Mouse (Mus musculus) thymus, postnatal 14 days (tissue): ENCODE measurements around the gene Rpap1.

Experiments used
- DNase-seq: peaks from one replicate; pipeline ENCODE4 v3.0.0; 2021

Rpap1 gene

DNA sequence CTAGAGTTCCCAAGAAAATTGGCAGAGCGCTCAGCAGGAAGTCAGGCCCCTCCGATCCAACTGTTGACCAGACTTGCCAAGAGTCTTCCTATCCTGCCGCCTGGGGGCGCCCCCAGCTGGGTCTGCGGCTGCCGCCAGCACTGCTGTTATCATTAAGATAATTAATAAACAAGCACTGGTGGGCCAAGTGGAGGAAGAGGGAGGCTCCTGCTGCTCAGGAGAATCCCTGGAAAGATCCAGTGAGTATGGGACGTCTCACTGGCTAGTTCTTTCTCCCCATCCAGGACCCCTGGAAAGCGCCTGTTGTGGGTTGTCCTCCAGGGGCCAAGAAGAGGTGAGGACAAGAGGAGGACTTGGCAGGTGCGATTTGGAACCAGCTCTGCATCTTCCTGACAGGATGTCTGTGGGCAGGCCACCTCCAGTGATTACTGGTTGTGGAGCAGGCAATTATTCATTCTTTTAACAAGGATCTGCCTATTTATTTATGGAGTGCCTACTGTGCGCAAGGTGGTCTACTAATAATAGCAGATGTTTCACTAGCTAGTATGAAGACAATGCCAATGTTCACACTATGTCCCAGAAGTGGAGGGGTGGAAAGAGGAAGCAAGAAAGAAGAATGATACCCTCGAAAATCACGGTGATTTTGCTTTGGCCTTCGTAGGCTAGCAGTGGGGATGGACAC, 11.1 kb upstream of the Rpap1 start:
- DNase-seq: peak; percentile 57

DNA sequence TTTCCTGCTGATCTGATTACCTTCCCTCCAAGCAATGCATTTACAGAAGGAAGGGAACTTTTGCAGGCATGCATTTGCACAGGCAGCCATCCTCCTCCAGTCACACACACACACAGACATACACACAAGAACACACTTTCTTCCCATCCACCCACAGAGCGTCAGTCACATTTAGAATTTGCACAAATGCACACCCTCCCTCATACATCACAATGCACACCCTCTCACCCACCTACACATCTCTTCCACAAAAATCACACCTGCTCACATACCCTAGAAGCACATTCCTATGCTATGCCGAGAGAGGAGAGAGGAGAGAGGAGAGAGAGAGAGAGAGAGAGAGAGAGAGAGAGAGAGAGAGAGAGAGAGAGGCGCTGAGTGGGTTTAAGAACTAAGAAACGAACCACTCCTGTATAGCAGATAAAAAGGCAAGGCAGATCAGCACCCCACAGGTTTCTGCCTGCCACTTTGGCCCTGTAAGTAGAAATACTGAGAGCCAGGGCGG, 10.0 kb upstream of the Rpap1 start, which contains the start of gene Tyro3:
Gene Tyro3, plus strand, starts transcription at position 455 of the 505 bp plus-strand sequence.
- DNase-seq: no peak

DNA sequence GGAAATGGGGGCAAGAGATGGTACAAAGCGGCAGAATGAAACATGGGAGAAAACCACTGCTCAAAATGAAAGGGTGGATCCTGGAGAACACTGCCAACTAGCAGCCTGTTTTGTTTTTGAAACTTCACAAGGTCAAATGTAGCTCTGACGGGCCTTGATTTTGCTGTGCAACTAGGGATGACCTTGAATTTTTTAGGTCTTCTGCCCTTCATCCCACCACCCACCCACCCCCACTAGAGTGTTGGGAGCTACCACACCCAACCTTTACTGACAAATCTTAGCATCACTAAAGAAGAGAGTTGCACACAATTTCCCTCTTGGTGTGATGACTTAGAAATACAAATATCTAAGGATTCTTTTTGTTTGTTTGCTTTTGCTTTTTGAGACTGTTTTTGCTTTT, 2.7 kb upstream of the Rpap1 start:
- DNase-seq: no peak

DNA sequence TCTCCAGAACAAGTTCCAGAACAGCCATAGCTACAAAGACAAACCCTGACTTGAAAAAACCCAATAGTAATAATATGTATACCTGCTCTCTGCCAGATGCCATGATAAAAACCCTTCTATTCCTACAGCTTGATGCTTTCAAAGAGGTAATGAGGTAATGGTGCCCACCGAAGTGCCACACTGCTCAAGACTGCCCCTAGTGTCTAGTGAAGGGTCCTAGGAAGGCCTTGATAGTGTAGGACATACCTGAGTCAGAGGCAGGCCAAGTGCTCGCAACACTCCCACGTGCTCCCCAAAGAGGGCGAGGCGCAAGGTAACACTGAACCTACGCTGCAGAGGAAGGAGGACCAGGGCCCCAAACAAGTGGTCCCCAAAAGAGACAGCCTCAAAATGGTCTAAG, 20.1 kb downstream of the Rpap1 start:
- DNase-seq: peak; percentile 36

DNA sequence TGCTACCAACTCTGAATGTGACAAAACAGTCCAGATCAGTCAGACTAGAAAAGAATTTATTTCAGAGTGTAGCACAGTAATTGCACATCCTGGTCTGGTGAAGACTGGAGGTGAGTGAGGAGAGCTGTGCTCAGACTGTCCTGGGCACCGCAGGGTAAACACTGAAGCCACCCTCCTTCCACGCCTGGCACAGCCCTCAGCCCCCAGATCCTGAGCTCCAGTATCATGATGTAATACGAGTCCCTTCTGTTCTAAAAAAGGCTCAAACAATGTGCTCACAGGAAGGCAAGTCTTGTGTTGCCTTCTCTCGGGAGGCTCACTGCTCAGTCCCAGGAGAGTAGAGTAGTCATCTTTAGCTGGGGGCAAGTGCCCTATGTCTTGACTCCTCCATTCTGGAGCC, 23.4 kb downstream of the Rpap1 start:
- no peak for DNase-seq

DNA sequence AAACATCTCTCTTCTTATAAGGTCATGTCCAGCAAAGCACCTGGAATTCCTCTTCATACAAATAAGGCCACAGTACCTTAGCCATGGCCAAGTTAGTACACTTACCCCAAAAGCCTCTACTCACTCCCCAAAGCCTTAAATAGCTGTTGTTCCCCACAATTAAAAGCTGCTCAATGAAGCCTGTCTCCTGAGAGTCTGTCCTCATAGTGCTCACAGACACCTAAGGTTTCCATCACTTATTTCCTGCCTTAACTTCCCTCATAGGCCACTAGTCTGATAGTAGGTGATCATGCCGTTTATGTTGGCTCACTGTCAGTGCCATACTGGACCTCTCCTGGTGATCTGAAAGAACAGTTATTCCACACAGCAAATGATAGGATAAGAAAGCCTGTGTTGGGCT, 25.1 kb downstream of the Rpap1 start:
- DNase-seq: no peak

DNA sequence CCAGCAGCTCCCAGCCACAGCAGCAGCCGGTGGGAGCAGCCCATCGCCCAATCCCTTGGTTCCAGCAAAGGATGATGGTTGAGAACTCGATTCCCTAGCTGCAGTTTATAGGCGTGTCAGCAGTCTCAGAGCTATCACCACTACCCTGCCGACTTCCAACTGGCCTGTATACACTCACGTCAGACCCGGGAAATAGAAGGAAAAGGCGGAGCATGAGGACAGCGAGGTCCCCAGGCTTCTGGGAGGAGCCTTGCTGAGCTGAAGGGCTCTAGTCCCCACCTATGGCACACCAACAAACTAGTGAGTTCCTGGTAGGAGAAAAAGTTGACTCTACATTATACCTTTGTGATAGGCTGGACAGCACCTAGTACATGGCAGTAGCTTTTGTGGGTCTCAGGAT, 27.1 kb downstream of the Rpap1 start, which contains the start of gene Ltk:
Gene Ltk, minus strand, starts transcription at position 181 of the 400 bp plus-strand sequence.
- DNase-seq: no peak

DNA sequence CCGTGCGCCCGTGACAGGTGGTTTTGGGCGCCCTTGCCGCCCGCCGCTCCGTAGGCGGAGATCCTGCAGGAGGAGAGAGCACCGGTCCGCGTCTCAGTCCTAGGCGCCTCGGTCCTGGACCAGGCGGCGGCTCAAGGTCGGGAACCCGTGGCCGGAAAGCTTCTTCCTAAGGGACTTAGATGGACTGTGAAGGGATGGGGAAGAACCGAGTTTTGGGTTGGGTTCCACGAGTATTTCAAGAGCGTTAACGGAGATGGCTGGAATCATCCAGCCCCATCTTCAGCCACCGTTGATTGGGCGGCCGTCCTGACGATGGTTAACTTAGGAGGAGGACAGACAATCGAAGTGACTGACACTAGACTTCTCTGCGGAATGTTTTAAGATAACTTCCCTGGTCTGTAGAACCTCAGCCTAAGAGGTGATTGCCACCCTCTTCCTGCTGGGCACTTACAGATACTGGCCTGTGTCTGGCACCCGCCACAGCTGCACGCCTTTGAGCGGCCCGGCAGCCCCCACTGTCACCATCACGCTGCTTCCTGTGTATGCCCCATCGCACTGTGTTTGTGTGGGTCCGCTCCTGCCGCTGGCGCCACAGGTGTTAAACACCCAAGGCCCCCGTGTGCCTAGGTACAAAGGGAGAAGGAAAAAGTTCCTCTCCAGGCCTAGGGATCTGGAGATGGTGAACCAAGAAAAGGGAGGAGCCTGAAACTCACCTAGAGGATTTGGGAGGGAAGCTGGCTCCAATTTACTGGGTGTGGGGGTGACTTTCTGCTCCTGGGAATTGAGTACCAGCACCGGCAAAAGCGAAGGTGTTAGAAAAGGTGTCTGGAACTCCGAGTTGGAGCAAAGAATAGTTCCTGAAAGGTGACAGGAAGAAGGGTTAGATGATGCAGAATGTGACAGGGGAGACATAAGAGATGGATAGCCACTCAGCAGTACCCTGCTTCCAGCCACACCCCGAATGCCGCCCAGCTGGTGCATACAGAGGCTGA, 28.2 kb downstream of the Rpap1 start:
- peak; percentile 73 for DNase-seq

DNA sequence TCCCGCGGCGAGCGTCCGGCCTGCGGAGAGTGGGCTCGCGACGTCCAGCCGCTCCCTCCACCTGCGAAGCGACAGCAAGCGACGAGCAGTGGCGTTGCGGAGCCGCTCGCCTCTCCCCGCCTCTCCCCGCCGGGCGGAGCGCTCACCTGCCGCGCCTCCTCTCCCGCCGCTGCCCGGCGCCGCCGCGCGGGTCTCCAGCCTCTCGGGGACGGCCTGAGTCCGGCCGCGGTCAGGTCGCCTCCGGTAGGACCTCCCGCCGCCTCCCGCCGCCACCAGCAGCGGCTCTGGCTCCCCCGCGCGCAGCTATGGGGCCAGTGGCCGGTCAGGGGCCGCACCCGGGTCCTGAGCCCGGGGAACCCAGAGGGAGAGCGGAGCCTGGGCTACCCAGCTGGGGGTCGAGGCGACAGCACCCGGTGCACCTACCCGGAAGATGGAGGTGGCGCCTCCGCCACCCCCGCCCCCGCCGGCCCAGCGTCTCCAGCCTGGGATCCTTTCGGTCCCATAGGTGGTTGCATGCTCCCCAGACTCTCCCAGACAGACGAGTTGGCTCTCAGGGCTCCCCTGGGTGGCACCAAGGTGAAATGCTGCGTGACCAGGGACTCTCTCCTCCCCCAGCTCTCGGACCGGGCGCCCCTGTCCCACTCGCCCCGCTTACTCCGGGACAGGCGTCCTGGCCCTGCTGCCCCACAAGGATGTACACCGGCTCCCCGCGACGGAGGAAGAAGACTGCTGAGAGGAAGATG, 29.1 kb downstream of the Rpap1 start:
- DNase-seq: peak; percentile 50

DNA sequence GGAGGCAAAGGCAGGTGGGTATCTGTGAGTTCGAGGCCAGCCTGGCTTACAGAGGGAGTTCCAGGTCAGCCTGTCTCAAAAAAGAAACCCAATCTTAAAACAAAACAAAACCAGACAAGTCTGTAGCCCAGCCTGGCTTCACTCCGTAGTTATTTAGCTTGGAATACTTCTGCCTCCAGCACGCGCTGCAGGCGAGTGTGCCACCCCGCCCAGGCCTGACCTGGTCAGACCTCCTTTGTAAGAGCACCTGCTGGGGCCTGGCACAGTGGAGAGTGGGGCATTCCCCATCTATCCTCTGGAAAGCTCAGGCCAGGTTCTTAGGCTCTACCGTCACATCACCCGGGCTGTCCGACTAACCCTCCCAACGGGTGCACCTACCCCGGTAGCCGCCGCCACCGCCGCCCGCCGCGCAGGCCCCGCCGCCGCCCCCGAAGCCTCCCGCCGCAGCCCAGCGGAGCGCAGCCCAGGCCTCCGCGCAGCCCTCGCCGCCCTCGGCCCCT, 29.7 kb downstream of the Rpap1 start:
- no peak for DNase-seq

DNA sequence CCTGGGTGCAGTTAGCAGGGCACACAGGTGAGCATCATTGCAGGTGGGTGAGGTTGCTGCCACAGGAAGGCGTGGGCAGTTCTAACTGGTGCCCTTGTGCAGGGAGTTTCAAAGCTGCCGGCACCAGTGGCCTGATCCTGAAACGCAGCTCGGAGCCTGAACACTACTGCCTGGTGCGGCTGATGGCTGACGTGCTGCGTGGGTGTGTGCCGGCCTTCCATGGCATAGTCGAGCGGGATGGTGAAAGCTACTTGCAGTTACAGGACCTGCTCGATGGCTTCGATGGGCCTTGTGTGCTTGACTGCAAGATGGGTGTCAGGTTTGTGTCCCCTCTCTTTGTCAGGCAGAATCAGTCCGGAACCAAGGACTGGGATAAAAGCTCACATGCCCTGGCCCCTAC, 38.1 kb downstream of the Rpap1 start:
- no peak for DNase-seq

DNA sequence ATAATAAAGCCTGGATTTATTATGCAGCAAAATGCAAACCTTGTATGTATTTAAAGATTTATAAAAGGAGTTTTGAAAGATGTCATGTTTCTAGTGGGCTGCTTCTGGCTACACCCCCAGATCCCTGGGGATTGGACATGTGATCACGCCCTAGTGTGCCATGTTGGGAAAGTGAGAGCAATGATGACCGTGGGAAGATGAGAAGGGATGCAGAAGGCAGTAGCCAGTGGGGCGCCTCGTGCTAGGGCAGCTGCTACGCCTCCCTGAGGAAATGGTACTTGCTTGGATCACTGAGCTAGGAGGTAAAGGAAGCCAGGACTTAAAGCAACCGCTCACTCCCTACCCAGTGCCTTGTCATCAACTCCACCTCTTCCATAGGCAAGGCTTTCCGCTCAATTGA, 39.8 kb downstream of the Rpap1 start:
- DNase-seq: no peak

DNA sequence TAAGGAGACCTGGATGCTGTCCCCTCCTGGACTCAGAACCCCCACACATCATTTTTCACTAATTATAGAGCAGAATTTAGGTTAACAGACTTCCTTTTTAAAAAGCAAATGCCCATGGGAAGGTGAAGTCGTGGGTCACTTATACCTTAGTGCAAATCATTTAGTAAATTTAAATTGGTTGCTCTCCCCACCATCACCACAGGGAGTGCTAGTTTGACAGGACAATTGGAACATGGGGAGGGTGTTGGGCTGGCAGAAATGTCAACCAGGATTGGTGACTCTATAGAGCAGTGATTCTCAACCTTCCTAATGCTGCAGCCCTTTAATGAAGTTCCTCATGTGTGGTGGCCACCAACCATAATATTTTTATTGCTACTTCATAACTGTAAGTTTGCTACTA, 42.1 kb downstream of the Rpap1 start:
- DNase-seq: no peak

DNA sequence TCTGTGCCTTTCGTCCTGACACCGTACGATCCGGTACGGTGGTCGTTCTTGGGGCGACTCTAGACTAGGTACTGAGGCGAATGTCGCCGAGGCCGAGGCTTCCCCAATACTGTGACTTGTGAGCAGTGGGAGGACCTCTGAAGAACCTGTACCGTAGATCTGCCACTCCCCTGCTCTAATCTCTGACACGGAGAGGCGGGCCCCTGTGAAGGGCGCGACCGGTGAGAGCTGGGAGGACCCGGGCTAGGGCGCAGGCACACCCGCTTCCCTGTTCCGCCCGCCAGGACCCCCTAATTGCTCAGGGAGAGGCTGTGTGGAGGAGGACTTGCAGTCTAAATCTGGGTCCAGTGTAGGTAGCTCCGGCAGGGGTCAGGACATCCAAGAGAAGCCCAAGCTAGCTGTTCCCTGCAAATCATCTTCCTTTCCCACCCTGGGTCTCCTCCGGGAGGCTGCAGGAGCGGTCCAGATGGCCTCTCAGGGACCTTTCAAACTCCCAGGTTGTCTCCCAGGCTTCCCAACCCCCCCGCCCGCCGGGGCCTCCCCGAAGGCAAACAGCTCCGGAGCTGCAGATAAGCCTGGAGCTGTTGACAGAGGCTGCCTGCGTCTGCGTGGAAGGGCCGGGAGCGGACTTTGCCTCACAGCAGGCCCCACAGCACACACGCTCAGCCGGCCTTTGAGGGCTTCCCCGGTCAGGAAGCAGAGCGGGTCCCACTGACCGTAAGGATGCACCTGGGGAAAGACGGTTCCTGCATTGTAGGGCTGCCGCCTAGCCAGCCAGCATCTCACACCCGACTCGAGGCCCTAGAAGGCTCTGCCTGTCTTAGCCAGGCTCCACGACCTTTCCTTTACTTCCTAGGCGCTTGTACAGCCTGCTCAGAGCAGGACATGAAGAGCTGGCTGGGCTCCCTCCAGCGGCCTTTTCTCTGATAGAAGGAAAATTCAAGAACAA, 42.9 kb downstream of the Rpap1 start:
- peak; percentile 34 for DNase-seq

DNA sequence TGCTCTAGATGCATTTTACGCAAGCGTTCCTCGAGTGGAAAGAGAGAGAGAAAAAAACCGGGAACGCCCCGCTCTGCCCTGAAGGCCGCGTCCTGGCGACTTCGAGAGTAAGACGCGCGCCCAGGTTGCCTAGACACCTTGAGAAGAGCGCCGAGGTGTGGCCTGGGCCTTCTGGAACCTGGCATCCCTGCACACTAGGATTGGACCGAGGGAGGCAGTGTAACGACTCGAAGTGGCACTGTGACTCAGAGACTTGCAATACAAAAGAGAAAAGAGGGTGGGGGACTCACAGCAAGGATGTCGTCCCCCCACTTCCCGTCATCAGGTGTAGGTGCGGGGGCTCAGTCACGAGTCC, 43.6 kb downstream of the Rpap1 start:
- DNase-seq: no peak

DNA sequence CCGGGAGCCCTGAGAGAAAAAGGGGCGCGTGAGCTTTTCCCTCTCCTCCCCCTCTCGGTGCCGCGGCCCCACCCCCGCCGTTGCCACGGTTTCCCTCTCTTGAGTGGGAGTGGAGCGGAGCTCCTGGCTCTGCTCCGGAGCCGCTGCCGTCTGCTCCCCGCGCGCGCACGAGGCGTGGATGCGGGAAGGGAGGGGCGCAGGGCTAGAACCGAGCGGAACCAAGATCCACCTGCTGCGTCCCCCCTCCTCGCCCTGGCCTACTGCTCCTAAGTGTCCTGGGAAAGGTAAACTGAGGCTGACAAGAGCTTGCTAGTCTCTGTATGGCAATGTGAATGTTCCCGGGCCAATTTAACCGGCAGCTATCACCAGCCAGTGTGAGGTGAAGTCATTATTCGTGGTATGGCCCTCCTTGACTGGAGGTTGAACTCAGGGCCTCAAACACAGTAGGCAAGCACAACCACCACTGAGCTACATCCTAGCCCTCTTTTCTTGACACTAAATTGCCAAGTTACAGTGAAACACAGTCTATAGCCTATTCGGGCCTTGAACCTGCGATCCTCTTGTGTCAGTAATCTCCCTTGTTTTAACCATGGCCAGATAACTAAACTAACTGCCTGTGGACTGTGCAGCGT, 44.0 kb downstream of the Rpap1 start:
- DNase-seq: peak; percentile 44

DNA sequence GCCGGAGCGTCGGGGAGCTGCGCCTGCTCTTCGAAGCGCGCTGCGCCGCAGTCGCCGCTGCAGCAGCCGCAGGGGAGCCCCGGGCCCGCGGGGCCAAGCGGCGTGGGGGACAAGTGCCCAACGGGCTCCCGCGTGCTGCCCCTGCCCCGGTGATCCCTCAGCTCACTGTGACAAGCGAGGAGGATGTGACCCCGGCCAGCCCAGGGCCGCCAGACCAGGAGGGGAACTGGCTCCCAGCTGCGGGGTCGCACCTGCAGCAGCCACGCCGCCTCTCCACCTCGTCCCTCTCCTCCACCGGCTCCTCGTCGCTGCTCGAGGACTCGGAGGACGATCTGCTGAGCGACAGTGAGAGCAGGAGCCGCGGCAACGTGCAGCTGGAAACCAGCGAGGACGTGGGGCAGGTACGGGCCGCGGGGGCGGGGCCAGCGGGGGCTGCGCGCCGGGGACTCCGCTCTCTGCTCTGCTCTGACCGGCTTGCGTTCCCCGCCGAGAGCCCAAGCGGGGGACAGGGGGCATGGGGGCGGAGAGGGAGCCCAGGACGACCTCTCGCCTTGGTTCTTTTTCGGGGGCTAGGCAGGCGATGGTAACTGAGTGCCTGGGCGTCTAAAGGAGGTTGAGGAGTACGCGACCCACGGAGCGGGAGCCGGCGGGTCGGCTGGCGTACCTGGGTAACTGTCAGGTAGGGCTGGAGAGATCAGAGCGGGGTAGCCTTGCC, 44.7 kb downstream of the Rpap1 start:
- peak; percentile 78 for DNase-seq

DNA sequence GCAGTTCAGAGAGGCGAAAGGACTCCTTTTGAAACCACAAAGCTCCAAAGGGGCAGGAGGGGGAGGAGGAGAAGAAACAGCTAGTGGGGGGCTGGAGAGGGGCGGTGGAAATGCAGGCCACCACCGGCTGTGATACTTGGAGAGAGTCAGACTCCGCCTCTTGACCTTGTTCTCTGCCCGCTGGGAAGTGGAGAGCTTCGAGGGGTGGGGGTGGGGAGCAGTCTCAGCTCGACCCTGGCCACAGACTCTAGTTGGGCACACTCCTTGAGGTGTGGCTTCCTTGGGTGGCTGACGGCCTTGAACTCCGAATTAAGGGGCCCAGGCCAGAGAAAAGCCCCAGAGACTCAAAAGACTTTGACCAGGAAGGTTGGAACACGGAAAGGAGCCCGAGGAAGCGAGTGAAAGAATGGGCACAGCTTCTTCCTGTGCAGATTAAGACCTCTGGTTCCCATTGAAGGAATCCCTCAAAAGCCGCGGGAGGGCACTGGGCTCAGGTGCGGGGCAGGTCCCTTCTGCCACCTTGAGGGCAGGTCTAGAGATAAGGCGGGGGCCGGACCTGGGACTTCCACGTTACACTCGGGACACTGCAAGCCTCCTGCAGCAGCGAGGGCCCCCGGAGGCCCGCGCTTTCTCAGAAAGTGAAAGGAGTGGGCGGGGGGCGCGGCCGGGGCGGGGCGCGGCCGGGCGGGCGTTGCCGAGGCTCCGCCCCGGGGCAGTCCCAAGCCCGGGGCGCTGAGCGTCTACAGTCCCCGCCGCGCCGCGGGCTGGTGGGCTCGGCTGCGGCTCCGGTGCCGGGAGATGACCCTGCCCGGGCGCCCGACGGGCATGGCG, 45.5 kb downstream of the Rpap1 start, which contains the start of gene Itpka:
Gene Itpka, plus strand, starts transcription at position 757 of the 831 bp plus-strand sequence.
- peak; percentile 78 for DNase-seq

DNA sequence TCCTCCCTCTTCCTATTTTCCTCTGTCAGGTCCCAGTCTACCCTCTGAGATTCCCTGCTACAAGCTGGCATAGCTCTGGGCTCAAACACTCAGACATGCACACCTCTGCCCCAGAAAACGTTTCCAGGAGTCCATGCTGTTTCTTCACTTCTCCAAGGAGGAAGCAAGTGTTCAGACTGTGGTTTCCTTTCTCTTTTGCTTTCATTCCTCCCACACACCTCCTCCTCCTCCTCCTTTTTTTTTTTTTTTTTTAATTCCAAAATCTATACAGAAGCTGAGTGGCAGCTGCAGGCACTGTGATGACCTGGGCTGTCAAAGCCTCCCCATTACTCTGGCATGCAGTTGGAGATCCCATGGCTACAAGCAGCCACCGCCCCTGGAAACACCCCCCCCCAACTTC, 46.8 kb downstream of the Rpap1 start:
- no peak for DNase-seq
